Mouse (Mus musculus) inflammation-experienced regulatory T-cells, adult 6 months (primary cell): ENCODE data around the gene Ano2. TPM values are rescaled to one million over a fixed set of nuclear protein-coding genes. Genes with fewer than 3 reads are reported as not detected.

ENCODE experiments used
- ATAC-seq: one replicate; pipeline ENCODE4 v1.8.0; 2017
- polyA plus RNA-seq, 3 experiments: library from polyadenylated mRNA; unstranded; fragments of 100-300 nt; shearing (Covaris generic); gene quantifications; one replicate each; pipeline ENCODE4 v1.2.1; 2017

Gene Ano2
- not detected for polyA plus RNA-seq

GRCm38 (mm10) chr6:125690057-125690703 is at the start of gene Ano2:
Gene Ano2 (plus strand): TSS chr6:125690419.
- ATAC-seq, result no peak

- no peak for ATAC-seq
Observed at GRCm38 (mm10) chr6:125640486-125640885, 49.7 kb upstream of the Ano2 start.

GRCm38 (mm10) chr6:125641146-125641545 is 49.1 kb upstream of the Ano2 start:
- no peak for ATAC-seq

GRCm38 (mm10) chr6:125648964-125649363 is 41.3 kb upstream of the Ano2 start:
- no peak for ATAC-seq

- no peak for ATAC-seq
Observed at GRCm38 (mm10) chr6:125651335-125651734, 38.9 kb upstream of the Ano2 start.

GRCm38 (mm10) chr6:125653416-125653815 is 36.8 kb upstream of the Ano2 start:
- ATAC-seq, result no peak

GRCm38 (mm10) chr6:125656921-125657320 is 33.3 kb upstream of the Ano2 start:
- no peak for ATAC-seq

GRCm38 (mm10) chr6:125657966-125658365 is 32.3 kb upstream of the Ano2 start:
- no peak for ATAC-seq

GRCm38 (mm10) chr6:125661106-125661877 is 28.9 kb upstream of the Ano2 start:
- no peak for ATAC-seq

GRCm38 (mm10) chr6:125663906-125664305 is 26.3 kb upstream of the Ano2 start:
- ATAC-seq, result no peak

- no peak for ATAC-seq
Observed at GRCm38 (mm10) chr6:125671835-125672234, 18.4 kb upstream of the Ano2 start.

GRCm38 (mm10) chr6:125678492-125678891 is 11.7 kb upstream of the Ano2 start:
- no peak for ATAC-seq

- no peak for ATAC-seq
Observed at GRCm38 (mm10) chr6:125680613-125681012, 9.6 kb upstream of the Ano2 start.

- ATAC-seq, result no peak
Observed at GRCm38 (mm10) chr6:125685420-125685819, 4.8 kb upstream of the Ano2 start.

GRCm38 (mm10) chr6:125687986-125688385 is 2.2 kb upstream of the Ano2 start:
- ATAC-seq, result no peak

GRCm38 (mm10) chr6:125701146-125701545 is 10.9 kb downstream of the Ano2 start:
- ATAC-seq, result no peak

GRCm38 (mm10) chr6:125711261-125711660 is 21.0 kb downstream of the Ano2 start:
- no peak for ATAC-seq

- ATAC-seq, result no peak
Observed at GRCm38 (mm10) chr6:125726408-125726807, 36.2 kb downstream of the Ano2 start.

GRCm38 (mm10) chr6:125727484-125727911 is 37.3 kb downstream of the Ano2 start:
- no peak for ATAC-seq

GRCm38 (mm10) chr6:125729471-125729870 is 39.3 kb downstream of the Ano2 start:
- ATAC-seq, result no peak

- no peak for ATAC-seq
Observed at GRCm38 (mm10) chr6:125729986-125730535, 39.8 kb downstream of the Ano2 start.

GRCm38 (mm10) chr6:125737511-125738285 is 47.5 kb downstream of the Ano2 start:
- no peak for ATAC-seq
